8 mouse cellular contexts compared by ENCODE assay signal in genomic region chr1:151009115-151009797, GRCm38 (mm10). TPM values are rescaled to one million over a fixed set of nuclear protein-coding genes. Genes with fewer than 3 reads are reported as not detected.
DNase-seq lines count a peak whose midpoint lies in the region; ATAC-seq and TF ChIP-seq lines count a peak whose summit lies in the region.

No protein-coding gene starts in this region.

- peak; percentile 80 for DNase-seq in limb, embryonic 11.5 days (ENCODE audit: low spot score)
- DNase-seq in limb, embryonic 10.5 days (ENCODE audit: low spot score): no peak
- peak; percentile 82 for DNase-seq in brain, embryonic 14.5 days (ENCODE audit: low read depth)
- peak; percentile 65 to 80 for DNase-seq in left cerebral cortex, adult 18-20 months (ENCODE audit: low spot score in 2 of 2)
- DNase-seq in splenic B cell, adult 2 months (ENCODE audit: low read depth, low spot score): peak; percentile 81

- TF ChIP-seq POLR2A in brain, embryonic 14.5 days (IDR thresholded peaks at IDR 0.05; ENCODE audit: borderline replicate concordance, extremely low read depth, insufficient read depth, insufficient read length, poor library complexity, severe bottlenecking): no peak

- no peaks in the 10 kb centered on the region for H3K36me3 ChIP-seq in limb, embryonic 11.5 days (ENCODE audit: control insufficient read depth, insufficient read depth, low read length)
- no peaks in the 10 kb centered on the region for H3K36me3 ChIP-seq in limb, embryonic 10.5 days
- H3K36me3 ChIP-seq in hindbrain, embryonic 16.5 days (ENCODE audit: control insufficient read depth, insufficient read depth, low read length): no peaks in the 10 kb centered on the region
- H3K36me3 ChIP-seq in midbrain, embryonic 12.5 days: no peaks in the 10 kb centered on the region
- no peaks in the 10 kb centered on the region for H3K36me3 ChIP-seq in splenic B cell, adult 2 months (ENCODE audit: control insufficient read depth, insufficient read depth, low read length, poor library complexity, severe bottlenecking)

- H3K9me3 ChIP-seq in limb, embryonic 11.5 days (ENCODE audit: control insufficient read depth, low read length): no peaks in the 10 kb centered on the region
- no peaks in the 10 kb centered on the region for H3K9me3 ChIP-seq in limb, embryonic 10.5 days (replicated peaks)
- H3K9me3 ChIP-seq in hindbrain, embryonic 16.5 days (ENCODE audit: control insufficient read depth, low read length): no peaks in the 10 kb centered on the region
- H3K9me3 ChIP-seq in midbrain, embryonic 12.5 days: no peaks in the 10 kb centered on the region

- H3K4me3 ChIP-seq in limb, embryonic 11.5 days (ENCODE audit: low read depth, low read length): no peak overlapping the region
- H3K4me3 ChIP-seq in limb, embryonic 10.5 days: no peak overlapping the region
- H3K4me3 ChIP-seq in hindbrain, embryonic 16.5 days (ENCODE audit: low read length): no peak overlapping the region
- no peak overlapping the region for H3K4me3 ChIP-seq in midbrain, embryonic 12.5 days

- H3K9ac ChIP-seq in limb, embryonic 11.5 days (ENCODE audit: low read length): no peak overlapping the region
- H3K9ac ChIP-seq in hindbrain, embryonic 16.5 days (ENCODE audit: low read depth, low read length): no peak overlapping the region
- no peak overlapping the region for H3K9ac ChIP-seq in midbrain, embryonic 12.5 days (replicated peaks)

- WGBS in limb, embryonic 11.5 days: 30% methylated on average over 6 of the region's 6 CpGs
- WGBS in limb, embryonic 10.5 days: 28% methylated on average over 6 of the region's 6 CpGs
- 28% methylated on average over 6 of the region's 6 CpGs for WGBS in hindbrain, embryonic 16.5 days
- WGBS in midbrain, embryonic 12.5 days: 33% methylated on average over 6 of the region's 6 CpGs

- 0 out of 2 replicates have a peak, but pooled peaks cover 6% of the 10 kb centered on the region for H3K4me1 ChIP-seq in limb, embryonic 11.5 days (ENCODE audit: control insufficient read depth, insufficient read depth, low read length)
- H3K4me1 ChIP-seq in limb, embryonic 10.5 days: peaks cover 28% of the 10 kb centered on the region
- H3K4me1 ChIP-seq in hindbrain, embryonic 16.5 days (ENCODE audit: control insufficient read depth, insufficient read depth, low read depth, low read length): no peaks in the 10 kb centered on the region
- no peaks in the 10 kb centered on the region for H3K4me1 ChIP-seq in midbrain, embryonic 12.5 days

- H3K4me2 ChIP-seq in limb, embryonic 11.5 days (ENCODE audit: low read depth, severe bottlenecking): no peak overlapping the region
- no peak overlapping the region for H3K4me2 ChIP-seq in hindbrain, embryonic 16.5 days (ENCODE audit: low read length)
- no peak overlapping the region for H3K4me2 ChIP-seq in midbrain, embryonic 12.5 days (replicated peaks)

- no peak overlapping the region for H3K27ac ChIP-seq in limb, embryonic 11.5 days (replicated peaks; ENCODE audit: low read depth, low read length)
- H3K27ac ChIP-seq in limb, embryonic 10.5 days: no peak overlapping the region
- H3K27ac ChIP-seq in hindbrain, embryonic 16.5 days (ENCODE audit: low read depth, low read length): no peak overlapping the region
- no peak overlapping the region for H3K27ac ChIP-seq in midbrain, embryonic 12.5 days (replicated peaks)

- 0 out of 2 replicates have a peak, but pooled peaks have one; percentile 15 for ATAC-seq in limb, embryonic 11.5 days (ENCODE audit: insufficient number of reproducible peaks, low FRiP score, low TSS enrichment, low read depth)
- peak; percentile 62; the same call in 1 of the 2 replicates for ATAC-seq in erythroid progenitor cell, adult 5-6 weeks (replicated peaks; ENCODE audit: low FRiP score, poor library complexity, severe bottlenecking)
- peak; percentile 86 for ATAC-seq in hindbrain, embryonic 16.5 days
- ATAC-seq in midbrain, embryonic 12.5 days (ENCODE audit: low FRiP score, low read depth): peak; percentile 58; the same call in 1 of the 2 replicates

- TF ChIP-seq CTCF in brain, embryonic 14.5 days (IDR thresholded peaks at IDR 0.05; ENCODE audit: borderline replicate concordance, extremely low read depth, insufficient read depth, insufficient read length): peak; percentile 76; the same call in 1 of the 2 replicates

- no peaks in the 10 kb centered on the region for H3K27me3 ChIP-seq in limb, embryonic 11.5 days (ENCODE audit: control insufficient read depth, insufficient read depth, low read length)
- no peaks in the 10 kb centered on the region for H3K27me3 ChIP-seq in limb, embryonic 10.5 days (ENCODE audit: low read depth, poor library complexity, severe bottlenecking)
- H3K27me3 ChIP-seq in hindbrain, embryonic 16.5 days (replicated peaks; ENCODE audit: control insufficient read depth, insufficient read depth, low read length): no peaks in the 10 kb centered on the region
- no peaks in the 10 kb centered on the region for H3K27me3 ChIP-seq in midbrain, embryonic 12.5 days
- H3K27me3 ChIP-seq in splenic B cell, adult 2 months (ENCODE audit: control insufficient read depth, insufficient read depth, low read length, poor library complexity, severe bottlenecking): no peaks in the 10 kb centered on the region

RNA-seq across cellular contexts. Expression of gene Hmcn1, which starts 16.0 kb away (rescaled TPM):
- 23.8 and 28.0 TPM in 2 replicates for polyA plus RNA-seq in limb, embryonic 11.5 days (2014; fragmentation: Nextera tagmentation; extraction: Ambion mirVana)
- polyA plus RNA-seq in limb, embryonic 10.5 days (2016; fragmentation: Nextera tagmentation; extraction: Ambion mirVana): 10.4 and 14.2 TPM in 2 replicates
- 5.8 and 7.2 TPM in 2 replicates for polyA plus RNA-seq in brain, embryonic 14.5 days (2012; rRNA removed)
- total RNA-seq in erythroid progenitor cell, adult 5-6 weeks (2015; ENCODE audit: low replicate concordance): not detected in 2 replicates
- not detected in 2 replicates for total RNA-seq in erythroid progenitor cell, adult 5-6 weeks (2017; ENCODE audit: low replicate concordance)
- 1.3 and 1.5 TPM in 2 replicates for polyA plus RNA-seq in hindbrain, embryonic 16.5 days (2015; fragmentation: Nextera tagmentation; extraction: Ambion mirVana)
- total RNA-seq in left cerebral cortex, adult 18-20 months (2021): 1 to 10 TPM; 1.6 to 2.8 TPM
- 4.4 and 6.5 TPM in 2 replicates for polyA plus RNA-seq in midbrain, embryonic 12.5 days (2016; fragmentation: Nextera tagmentation; extraction: Ambion mirVana)

Comparison
In these comparisons a context has a peak if more than half of its experiments do, and no peak if none do; other contexts are left out.
1. ATAC-seq: peak in every context shown above with its lines; median percentile 86 in hindbrain, embryonic 16.5 days; 62 in erythroid progenitor cell, adult 5-6 weeks; 58 in midbrain, embryonic 12.5 days; 15 in limb, embryonic 11.5 days.